Mouse (Mus musculus) embryonic facial prominence, embryonic 12.5 days (tissue): ENCODE measurements at regions not wholly inside any gene's neighbourhood (a gene's known extent, or its start where the extent isn't known, plus 50 kb on each side); places are given as distances from the start of the nearest gene placed in this dataset.

Experiments used
- ATAC-seq: fragments of 200-750 bp; cut with Nextera tagmentation; 2 replicates; pipeline ENCODE4 v1.8.0; 2017; ENCODE audit not compliant: insufficient number of reproducible peaks, insufficient read depth, low FRiP score, low TSS enrichment
- H3K27ac ChIP-seq: fragments of 300-500 bp; sonication (generic); 2 replicates; pipeline ENCODE4 v1.5.1; 2016; ENCODE audit warnings: mild to moderate bottlenecking
- H3K27me3 ChIP-seq: fragments of 300-500 bp; sonication (generic); 2 replicates; pipeline ENCODE4 v1.6.1; 2016; ENCODE audit warnings: mild to moderate bottlenecking, moderate library complexity
- H3K36me3 ChIP-seq: fragments of 300-500 bp; sonication (generic); 2 replicates; pipeline ENCODE4 v1.6.1; 2016; ENCODE audit warnings: mild to moderate bottlenecking
- H3K4me1 ChIP-seq: fragments of 300-500 bp; sonication (generic); 2 replicates; pipeline ENCODE4 v1.6.1; 2016
- H3K4me2 ChIP-seq: fragments of 300-500 bp; sonication (generic); replicated peaks from 2 replicates; pipeline ENCODE4 v1.6.1; 2016; ENCODE audit warnings: mild to moderate bottlenecking, moderate library complexity
- H3K4me3 ChIP-seq: fragments of 300-500 bp; sonication (generic); 2 replicates; pipeline ENCODE4 v1.5.1; 2016; ENCODE audit warnings: mild to moderate bottlenecking
- H3K9ac ChIP-seq: fragments of 300-500 bp; sonication (generic); 2 replicates; pipeline ENCODE4 v1.6.1; 2016; ENCODE audit warnings: mild to moderate bottlenecking, moderate library complexity
- H3K9me3 ChIP-seq: fragments of 300-500 bp; sonication (generic); 2 replicates; pipeline ENCODE4 v1.6.1; 2016; ENCODE audit warnings: mild to moderate bottlenecking, moderate library complexity
- WGBS: fragments of 180-500 bp; shearing (Covaris S2); methylation state at CpG from one replicate; pipeline ENCODE4 v1.1.7; 2016; 5-methylcytosine and 5-hydroxymethylcytosine counted together

- no peaks in the 10 kb centered on the region for H3K36me3 ChIP-seq
- 18% methylated on average over 10 of the region's 10 CpGs for WGBS
- no peak for ATAC-seq
Observed at GRCm38 (mm10) chr15:88537190-88537589, 62.9 kb upstream of the Zdhhc25 start.

GRCm38 (mm10) chr15:88542567-88542966, 57.5 kb upstream of the Zdhhc25 start:
- Histone ChIP-seq H3K4me3 (no peak overlapping the region), H3K4me1 (no peaks in the 10 kb centered on the region), H3K27me3 (no peaks in the 10 kb centered on the region), H3K36me3 (no peaks in the 10 kb centered on the region), H3K9me3 (no peaks in the 10 kb centered on the region), H3K4me2 (no peak overlapping the region), H3K9ac (no peak overlapping the region), H3K27ac (no peak overlapping the region)
- no peak for ATAC-seq
- 78% methylated on average over 2 of the region's 2 CpGs for WGBS

More at GRCm38 (mm10) chr15:88537190-88537589, 62.9 kb upstream of the Zdhhc25 start:
- Histone ChIP-seq H3K9ac (no peak overlapping the region), H3K27me3 (no peaks in the 10 kb centered on the region), H3K27ac (no peak overlapping the region), H3K4me3 (no peak overlapping the region), H3K4me1 (no peaks in the 10 kb centered on the region), H3K9me3 (no peaks in the 10 kb centered on the region), H3K4me2 (no peak overlapping the region)

- H3K4me3 ChIP-seq, result no peak overlapping the region
- no peak overlapping the region for H3K27ac ChIP-seq
- no peaks in the 10 kb centered on the region for H3K36me3 ChIP-seq
- no peak overlapping the region for H3K4me2 ChIP-seq
- no peak for ATAC-seq
- H3K9me3 ChIP-seq, result no peaks in the 10 kb centered on the region
- no peak overlapping the region for H3K9ac ChIP-seq
- no peaks in the 10 kb centered on the region for H3K4me1 ChIP-seq
- WGBS, result 87% methylated on average over 5 of the region's 5 CpGs
- H3K27me3 ChIP-seq, result no peaks in the 10 kb centered on the region
Observed at GRCm38 (mm10) chr15:88544216-88544615, 55.9 kb upstream of the Zdhhc25 start.

- WGBS, result 66% methylated on average over 6 of the region's 6 CpGs
- Histone ChIP-seq H3K4me1 (no peaks in the 10 kb centered on the region), H3K4me3 (no peak overlapping the region)
Observed at GRCm38 (mm10) chr15:88548261-88548660, 51.8 kb upstream of the Zdhhc25 start.

More at GRCm38 (mm10) chr15:88548261-88548660, 51.8 kb upstream of the Zdhhc25 start:
- no peak overlapping the region for H3K9ac ChIP-seq
- no peak overlapping the region for H3K4me2 ChIP-seq
- H3K27ac ChIP-seq, result no peak overlapping the region
- no peaks in the 10 kb centered on the region for H3K36me3 ChIP-seq
- no peaks in the 10 kb centered on the region for H3K9me3 ChIP-seq
- H3K27me3 ChIP-seq, result no peaks in the 10 kb centered on the region
- ATAC-seq, result no peak
